Mouse (Mus musculus): ENCODE measurements at regions not wholly inside any gene's neighbourhood (a gene's known extent, or its start where the extent isn't known, plus 50 kb on each side); places are given as distances from the start of the nearest gene placed in this dataset.
A peak's percentile ranks its signal among the peaks of the same experiment; 100 is the strongest.
"Not testable (repeated sequence)": the region's sequence is repeated elsewhere in the genome, so short reads cannot be mapped to it uniquely, and the experiment has no call there.

- no peak for DNase-seq (ENCODE audit: low spot score in 2 of 2)
These were observed 1363.9 kb upstream of the Got2 start for GRCm38 (mm10) chr8:97252232-97252631.

DNA sequence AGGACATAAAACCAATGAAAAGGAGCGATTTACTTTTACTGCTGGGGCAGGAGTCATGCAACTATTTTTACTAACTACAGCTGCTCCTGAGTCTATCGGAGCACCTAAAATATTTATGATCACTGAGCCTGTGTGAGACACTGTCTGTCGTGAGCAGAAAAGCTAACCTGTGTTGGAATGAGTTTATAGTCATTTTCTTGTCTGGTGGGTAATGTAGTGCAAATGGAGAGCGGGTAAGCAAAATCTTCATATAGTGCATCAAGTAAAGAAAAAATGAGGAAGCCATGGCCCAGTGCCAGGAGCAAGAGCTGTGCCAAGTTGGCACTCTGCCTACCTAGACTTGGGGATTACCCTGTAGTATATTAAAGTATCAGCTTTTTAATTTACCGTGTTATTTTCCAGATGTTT lies 1363.1 kb upstream of the Got2 start:
- DNase-seq (ENCODE audit: low spot score in 2 of 2): no peak

GRCm38 (mm10) chr8:97234551-97235107 lies 1346.3 kb upstream of the Got2 start:
- DNase-seq (ENCODE audit: low spot score in 2 of 2): no peak

DNA sequence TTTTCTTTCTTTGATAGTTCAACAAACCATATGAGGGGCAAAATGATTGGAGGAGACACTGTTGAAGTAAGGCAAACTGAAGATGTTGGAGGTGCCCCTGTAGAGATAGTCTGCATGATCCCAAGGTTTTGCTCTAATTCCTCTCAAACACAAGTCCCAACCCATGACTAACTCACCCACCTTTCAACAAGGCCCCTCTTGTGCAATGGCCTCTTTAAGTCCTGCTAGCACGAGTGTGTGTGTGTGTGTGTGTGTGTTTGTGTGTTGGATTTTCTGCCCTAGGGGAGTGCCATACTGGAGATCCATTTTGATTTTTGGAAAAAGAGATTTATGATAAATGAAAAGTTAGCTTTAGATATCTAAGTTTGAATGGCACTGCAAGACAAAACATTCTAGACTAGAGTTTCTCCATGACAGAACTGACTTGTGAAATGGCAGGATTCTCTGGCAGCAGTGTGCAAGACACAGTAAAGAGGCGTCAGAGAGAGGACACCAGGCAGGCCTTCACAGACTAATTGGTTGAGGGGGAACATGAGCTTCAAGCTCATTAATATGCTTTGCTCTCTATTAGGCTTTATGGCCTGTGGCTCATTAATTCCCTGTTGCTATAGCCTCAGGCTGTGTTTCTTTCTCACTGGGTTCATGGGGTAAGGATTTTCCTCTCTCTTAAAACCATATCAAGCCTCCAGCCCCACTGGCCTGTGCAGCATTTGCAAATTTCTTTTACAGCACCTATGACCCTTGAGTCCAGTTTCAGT lies 1344.5 kb upstream of the Got2 start:
- no peak for DNase-seq (ENCODE audit: low spot score in 2 of 2)

DNA sequence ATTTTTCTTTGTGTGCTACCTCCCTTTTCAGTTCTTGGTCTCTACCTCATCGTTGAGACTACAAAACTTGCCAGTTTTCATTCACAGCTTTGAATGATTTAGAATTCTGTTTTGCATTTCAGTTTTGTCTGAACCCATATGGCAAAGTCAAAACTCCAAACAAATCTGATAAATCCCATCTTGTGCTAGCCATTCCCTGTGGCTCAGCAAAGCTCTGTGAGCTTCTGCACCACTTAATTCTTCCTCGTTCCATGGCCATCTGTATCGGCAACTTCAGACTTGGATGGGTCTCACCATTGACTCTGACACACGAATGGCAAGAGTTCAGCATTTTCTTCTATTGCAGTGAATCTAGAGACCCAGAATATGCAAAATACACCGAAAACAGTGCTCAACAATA lies 1343.3 kb upstream of the Got2 start:
- peak; percentile 4 to 22 for DNase-seq (ENCODE audit: low spot score in 2 of 2)

GRCm38 (mm10) chr8:97191806-97192205 lies 1303.5 kb upstream of the Got2 start:
- no peak for DNase-seq (ENCODE audit: low spot score in 2 of 2)

DNA sequence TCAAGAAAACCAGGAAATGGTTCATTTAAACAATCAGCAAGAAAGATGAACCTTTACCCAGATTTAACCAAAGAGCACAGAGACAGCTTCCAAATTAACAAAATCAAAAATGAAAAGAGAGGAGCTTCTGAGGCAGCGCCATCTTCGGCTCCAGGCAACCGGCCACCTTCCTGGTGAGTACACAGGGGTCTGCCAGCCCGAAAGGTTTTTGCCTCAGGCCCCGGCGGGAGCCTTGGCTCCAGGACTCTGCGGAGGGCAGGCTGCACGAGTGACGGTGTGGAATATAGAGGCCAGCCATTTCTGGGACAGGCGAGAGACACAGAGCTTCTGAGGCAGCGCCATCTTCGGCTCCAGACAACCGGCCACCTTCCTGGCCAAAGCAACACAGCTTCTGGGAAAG lies 1295.5 kb upstream of the Got2 start:
- DNase-seq (ENCODE audit: low spot score in 2 of 2): not testable (repeated sequence)

- DNase-seq (ENCODE audit: low spot score in 2 of 2): not testable (repeated sequence)
These were observed 1294.1 kb upstream of the Got2 start for GRCm38 (mm10) chr8:97182456-97182855.

Small RNA genes in the stretch of these regions (microRNA-seq; reads per million reads assigned to microRNA genes)
- 0 reads per million in 2 experiments for gene Gm26399

All from layer of hippocampus, postnatal 14 days (tissue).